Mouse (Mus musculus): ENCODE measurements at regions not wholly inside any gene's neighbourhood (a gene's known extent, or its start where the extent isn't known, plus 50 kb on each side); places are given as distances from the start of the nearest gene placed in this dataset.

DNA sequence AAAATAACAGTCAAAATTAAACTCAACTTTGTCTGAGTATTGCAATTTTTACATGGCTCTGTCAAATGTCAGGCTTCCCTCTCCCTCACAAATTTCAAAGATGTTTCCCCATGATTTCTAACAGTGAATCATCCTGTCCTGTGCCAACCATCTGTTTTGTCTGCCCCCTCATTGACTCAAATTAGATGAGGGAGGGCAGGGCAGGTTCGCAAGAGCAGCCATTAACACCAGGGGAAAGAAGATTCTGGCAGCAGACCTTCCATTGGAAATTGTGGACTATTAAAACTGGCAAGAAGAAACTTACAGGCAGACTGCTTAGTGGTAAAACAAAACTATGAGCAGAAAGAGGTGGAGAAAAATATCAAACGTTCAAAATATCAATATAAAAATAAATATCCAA lies 1277.0 kb upstream of the Zeb2 start:
- no peak overlapping the region for H3K9ac ChIP-seq (ENCODE audit: low read length)
- no peak for ATAC-seq (replicated peaks; ENCODE audit: extremely low read depth, insufficient read depth, low FRiP score)
- no peaks in the 10 kb centered on the region for H3K36me3 ChIP-seq (ENCODE audit: control insufficient read depth, insufficient read depth)
- no peak overlapping the region for H3K4me2 ChIP-seq (ENCODE audit: low read depth, low read length)
- H3K27ac ChIP-seq (ENCODE audit: low read length): no peak overlapping the region
- H3K9me3 ChIP-seq (replicated peaks; ENCODE audit: control insufficient read depth, low read length): no peaks in the 10 kb centered on the region
- no peak overlapping the region for H3K4me3 ChIP-seq (ENCODE audit: low read length)
- no peaks in the 10 kb centered on the region for H3K27me3 ChIP-seq (ENCODE audit: control insufficient read depth, insufficient read depth, low read length)
- 68% methylated on average over 2 of the region's 2 CpGs for WGBS
- H3K4me1 ChIP-seq (ENCODE audit: control insufficient read depth, insufficient read depth, low read length): no peaks in the 10 kb centered on the region

DNA sequence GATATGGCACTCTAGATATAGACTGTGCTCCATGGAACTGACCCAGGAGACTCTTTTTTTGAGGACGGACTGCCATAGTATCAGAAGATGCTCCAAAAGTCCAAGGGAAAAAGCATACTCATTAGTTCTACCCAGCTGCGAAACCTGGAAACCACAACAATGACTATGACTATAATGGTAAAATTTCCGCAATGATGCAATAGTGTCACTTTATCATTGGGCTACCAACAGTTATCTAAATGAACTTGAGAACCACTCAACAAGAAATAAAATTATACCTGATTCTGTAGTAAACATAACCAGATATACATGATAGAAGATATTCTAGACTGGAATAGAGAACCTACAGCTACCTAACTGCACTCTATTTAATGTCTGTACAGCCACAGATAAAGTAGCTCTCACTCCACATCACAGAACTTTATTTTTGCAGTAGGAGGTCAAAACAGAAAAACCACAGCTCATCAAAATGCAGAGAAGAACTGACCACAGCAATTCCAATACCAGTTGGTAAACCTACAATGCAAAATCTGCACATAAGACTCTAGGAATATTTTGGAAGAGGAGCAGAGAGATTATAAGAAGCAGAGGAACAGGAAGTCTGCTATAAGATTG lies 1255.8 kb upstream of the Zeb2 start:
- Histone ChIP-seq H3K4me2 (ENCODE audit: low read depth, low read length) (no peak overlapping the region), H3K4me3 (ENCODE audit: low read length) (no peak overlapping the region), H3K9me3 (replicated peaks; ENCODE audit: control insufficient read depth, low read length) (no peaks in the 10 kb centered on the region), H3K27me3 (ENCODE audit: control insufficient read depth, insufficient read depth, low read length) (no peaks in the 10 kb centered on the region), H3K36me3 (ENCODE audit: control insufficient read depth, insufficient read depth) (no peaks in the 10 kb centered on the region), H3K27ac (ENCODE audit: low read length) (no peak overlapping the region), H3K9ac (ENCODE audit: low read length) (no peak overlapping the region), H3K4me1 (ENCODE audit: control insufficient read depth, insufficient read depth, low read length) (peaks cover 5% of the 10 kb centered on the region; the same call in 1 of the 2 replicates)
- 79% methylated on average over 3 of the region's 3 CpGs for WGBS
- no peak for ATAC-seq (replicated peaks; ENCODE audit: extremely low read depth, insufficient read depth, low FRiP score)

DNA sequence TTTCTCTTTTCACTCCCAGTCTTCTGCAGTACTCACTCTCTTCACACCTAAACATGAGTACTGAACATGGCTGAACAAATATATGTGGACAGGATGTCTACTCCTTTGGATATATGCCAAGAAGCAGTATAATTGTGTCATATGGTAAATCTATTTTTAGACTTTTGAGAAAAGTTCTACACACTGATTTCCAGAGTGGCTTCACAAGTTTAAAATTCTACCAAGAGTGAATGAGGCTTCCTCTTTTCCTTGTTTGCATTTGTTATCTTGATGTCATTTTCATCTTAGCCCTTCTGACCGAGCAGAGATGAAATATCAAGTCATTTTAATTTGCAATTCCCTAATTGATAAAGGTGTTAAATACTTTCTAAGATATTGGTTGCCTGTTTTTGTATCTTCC lies 1254.6 kb upstream of the Zeb2 start:
- H3K27ac ChIP-seq (ENCODE audit: low read length): no peak overlapping the region
- 59% methylated on average over 1 of the region's 1 CpGs for WGBS
- no peak for ATAC-seq (replicated peaks; ENCODE audit: extremely low read depth, insufficient read depth, low FRiP score)

DNA sequence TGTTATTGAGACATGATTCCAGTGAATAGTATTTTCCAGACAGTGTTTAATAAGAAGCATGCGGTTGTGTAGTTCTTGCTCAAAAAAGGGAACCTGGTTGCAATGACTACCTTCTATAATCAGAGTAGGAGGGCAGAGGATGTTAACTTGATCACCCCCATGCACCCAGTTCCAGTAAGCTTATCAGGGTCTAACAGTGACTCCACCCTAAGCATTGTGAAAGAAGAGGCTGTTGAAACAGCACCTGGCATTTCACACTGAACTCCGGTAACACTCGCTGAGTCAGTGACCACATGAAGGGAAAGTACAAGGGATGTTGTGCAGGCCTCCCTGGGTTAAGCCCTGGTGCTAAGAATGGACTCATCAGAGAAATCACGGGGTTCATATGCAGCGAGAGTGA lies 1253.8 kb upstream of the Zeb2 start:
- no peak overlapping the region for H3K4me3 ChIP-seq (ENCODE audit: low read length)
- WGBS: 55% methylated on average over 5 of the region's 5 CpGs
- 0 out of 2 replicates have a peak, but pooled peaks have one; percentile 28 for ATAC-seq (replicated peaks; ENCODE audit: extremely low read depth, insufficient read depth, low FRiP score)
- no peaks in the 10 kb centered on the region for H3K9me3 ChIP-seq (replicated peaks; ENCODE audit: control insufficient read depth, low read length)
- no peak overlapping the region for H3K9ac ChIP-seq (ENCODE audit: low read length)
- no peak overlapping the region for H3K4me2 ChIP-seq (ENCODE audit: low read depth, low read length)
- H3K36me3 ChIP-seq (ENCODE audit: control insufficient read depth, insufficient read depth): no peaks in the 10 kb centered on the region
- no peaks in the 10 kb centered on the region for H3K27me3 ChIP-seq (ENCODE audit: control insufficient read depth, insufficient read depth, low read length)
- H3K27ac ChIP-seq (ENCODE audit: low read length): no peak overlapping the region
- peaks cover 5% of the 10 kb centered on the region; the same call in 1 of the 2 replicates for H3K4me1 ChIP-seq (ENCODE audit: control insufficient read depth, insufficient read depth, low read length)

More for the DNA sequence above, 1254.6 kb upstream of the Zeb2 start:
- H3K4me3 ChIP-seq (ENCODE audit: low read length): no peak overlapping the region
- no peaks in the 10 kb centered on the region for H3K27me3 ChIP-seq (ENCODE audit: control insufficient read depth, insufficient read depth, low read length)
- H3K4me2 ChIP-seq (ENCODE audit: low read depth, low read length): no peak overlapping the region
- H3K36me3 ChIP-seq (ENCODE audit: control insufficient read depth, insufficient read depth): no peaks in the 10 kb centered on the region
- no peak overlapping the region for H3K9ac ChIP-seq (ENCODE audit: low read length)
- H3K9me3 ChIP-seq (replicated peaks; ENCODE audit: control insufficient read depth, low read length): no peaks in the 10 kb centered on the region
- peaks cover 5% of the 10 kb centered on the region; the same call in 1 of the 2 replicates for H3K4me1 ChIP-seq (ENCODE audit: control insufficient read depth, insufficient read depth, low read length)

DNA sequence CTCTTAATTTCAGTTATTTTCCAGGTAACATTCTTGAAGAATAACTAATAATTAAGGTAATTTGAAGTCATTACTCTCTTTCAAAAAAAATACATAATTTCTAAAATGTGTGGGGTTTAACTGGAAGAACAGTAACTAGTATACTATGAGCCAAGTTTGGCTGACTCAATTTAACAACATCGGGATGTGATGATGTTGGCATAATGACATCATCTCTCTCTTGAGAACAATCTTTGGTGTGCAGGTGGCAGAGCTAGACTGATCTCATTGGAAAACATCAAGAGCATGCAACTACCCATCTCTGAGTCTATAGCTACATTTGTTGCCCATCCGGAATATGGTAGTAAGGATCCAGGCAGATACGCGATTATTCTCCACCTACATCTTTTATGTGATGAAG lies 1251.7 kb upstream of the Zeb2 start:
- Histone ChIP-seq H3K9ac (ENCODE audit: low read length) (no peak overlapping the region), H3K27me3 (ENCODE audit: control insufficient read depth, insufficient read depth, low read length) (no peaks in the 10 kb centered on the region), H3K4me3 (ENCODE audit: low read length) (no peak overlapping the region), H3K9me3 (replicated peaks; ENCODE audit: control insufficient read depth, low read length) (no peaks in the 10 kb centered on the region), H3K27ac (ENCODE audit: low read length) (no peak overlapping the region), H3K36me3 (ENCODE audit: control insufficient read depth, insufficient read depth) (no peaks in the 10 kb centered on the region), H3K4me1 (ENCODE audit: control insufficient read depth, insufficient read depth, low read length) (peaks cover 5% of the 10 kb centered on the region; the same call in 1 of the 2 replicates), H3K4me2 (ENCODE audit: low read depth, low read length) (no peak overlapping the region)
- WGBS: 93% methylated on average over 4 of the region's 4 CpGs
- ATAC-seq (replicated peaks; ENCODE audit: extremely low read depth, insufficient read depth, low FRiP score): no peak

DNA sequence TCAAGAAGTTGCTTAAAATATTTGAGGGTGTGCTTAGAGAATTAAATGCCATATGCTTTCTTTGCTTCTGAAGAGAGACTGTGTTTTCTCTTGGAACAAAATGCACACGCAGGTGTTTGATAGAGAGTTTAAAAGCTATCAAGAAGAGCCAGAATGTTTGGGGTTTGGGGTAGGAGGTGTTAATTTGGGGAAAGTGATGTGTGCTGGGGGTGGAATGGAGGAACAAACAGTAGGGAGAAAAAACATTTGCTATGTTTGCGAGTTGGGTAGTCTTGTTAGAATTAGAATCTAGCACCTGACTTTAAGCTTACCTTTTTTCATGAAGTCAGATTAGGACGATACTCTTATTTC lies 1248.9 kb upstream of the Zeb2 start:
- no peaks in the 10 kb centered on the region for H3K27me3 ChIP-seq (ENCODE audit: control insufficient read depth, insufficient read depth, low read length)
- H3K36me3 ChIP-seq (ENCODE audit: control insufficient read depth, insufficient read depth): no peaks in the 10 kb centered on the region
- no peak for ATAC-seq (replicated peaks; ENCODE audit: extremely low read depth, insufficient read depth, low FRiP score)
- no peak overlapping the region for H3K27ac ChIP-seq (ENCODE audit: low read length)
- H3K4me2 ChIP-seq (ENCODE audit: low read depth, low read length): no peak overlapping the region
- WGBS: 74% methylated on average over 3 of the region's 3 CpGs
- 0 out of 2 replicates have a peak, but pooled peaks cover 2% of the 10 kb centered on the region for H3K4me1 ChIP-seq (ENCODE audit: control insufficient read depth, insufficient read depth, low read length)
- H3K9ac ChIP-seq (ENCODE audit: low read length): no peak overlapping the region
- no peaks in the 10 kb centered on the region for H3K9me3 ChIP-seq (replicated peaks; ENCODE audit: control insufficient read depth, low read length)
- H3K4me3 ChIP-seq (ENCODE audit: low read length): no peak overlapping the region

DNA sequence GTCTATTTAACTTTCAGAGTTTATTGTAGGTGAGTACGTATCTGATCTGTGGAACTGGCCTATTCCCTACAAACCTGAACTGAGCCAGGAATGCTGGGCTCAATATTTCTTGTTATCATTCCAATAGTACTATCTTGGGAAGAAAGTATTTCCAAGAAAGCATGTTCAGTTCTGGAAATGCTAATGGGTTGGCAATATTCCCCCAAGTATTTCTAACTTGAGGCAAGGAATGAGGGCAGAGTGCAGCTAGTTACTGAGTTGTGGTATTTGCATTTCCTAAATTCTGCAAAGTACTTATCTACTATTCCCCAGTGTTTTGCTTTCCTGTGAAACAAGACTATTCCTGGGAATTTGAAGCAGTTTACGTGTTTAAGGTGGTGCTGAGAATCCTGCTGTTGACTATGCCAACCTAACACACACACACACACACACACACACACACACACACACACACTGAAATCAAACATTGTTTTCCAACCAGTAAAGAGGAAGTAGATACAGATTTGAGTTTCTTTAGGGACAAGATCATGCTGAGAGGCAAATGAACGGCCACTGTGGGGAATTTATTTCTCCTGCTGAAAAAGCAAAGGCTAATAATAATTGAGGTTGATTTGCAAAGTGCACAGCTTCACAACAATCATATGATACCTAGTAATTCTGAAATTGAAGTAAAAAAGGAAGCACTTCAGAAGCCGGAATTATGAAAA lies 1248.4 kb upstream of the Zeb2 start:
- H3K9me3 ChIP-seq (replicated peaks; ENCODE audit: control insufficient read depth, low read length): no peaks in the 10 kb centered on the region
- WGBS: 78% methylated on average over 4 of the region's 4 CpGs
- H3K9ac ChIP-seq (ENCODE audit: low read length): no peak overlapping the region
- H3K4me1 ChIP-seq (ENCODE audit: control insufficient read depth, insufficient read depth, low read length): no peaks in the 10 kb centered on the region
- no peaks in the 10 kb centered on the region for H3K27me3 ChIP-seq (ENCODE audit: control insufficient read depth, insufficient read depth, low read length)
- H3K4me3 ChIP-seq (ENCODE audit: low read length): no peak overlapping the region
- no peak for ATAC-seq (replicated peaks; ENCODE audit: extremely low read depth, insufficient read depth, low FRiP score)
- H3K4me2 ChIP-seq (ENCODE audit: low read depth, low read length): no peak overlapping the region
- H3K27ac ChIP-seq (ENCODE audit: low read length): no peak overlapping the region
- H3K36me3 ChIP-seq (ENCODE audit: control insufficient read depth, insufficient read depth): no peaks in the 10 kb centered on the region

DNA sequence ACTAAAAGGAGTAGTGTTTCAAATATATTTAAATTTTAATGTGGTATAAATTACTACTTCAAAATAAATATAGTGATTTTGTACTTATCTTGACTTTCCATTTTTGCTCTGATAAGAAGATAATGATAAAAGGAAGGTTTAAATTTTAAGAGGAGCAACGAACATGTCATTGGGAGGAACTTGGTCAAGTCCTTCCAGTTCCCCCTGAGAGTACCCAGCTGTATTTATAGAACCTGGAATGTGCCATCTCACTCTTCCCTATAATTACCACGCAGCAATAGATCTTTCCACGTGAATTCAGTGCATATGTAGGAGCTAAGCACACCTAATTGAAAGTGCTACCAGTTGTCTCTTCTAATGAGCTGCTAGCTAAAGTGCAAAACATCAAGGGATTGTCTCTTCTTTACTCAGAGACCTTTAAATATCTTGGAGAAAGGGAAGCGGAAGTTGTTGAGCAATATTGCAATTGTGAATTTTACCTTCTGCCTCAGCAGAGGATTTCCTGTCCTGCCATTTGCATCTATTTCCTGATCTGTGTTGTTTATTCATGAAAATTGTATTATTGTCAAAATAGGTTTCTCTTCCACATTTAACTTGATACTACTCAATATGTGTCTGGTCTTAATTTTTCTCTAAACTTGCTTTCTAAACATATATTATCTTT lies 1243.0 kb upstream of the Zeb2 start:
- Histone ChIP-seq H3K27ac (ENCODE audit: low read length) (no peak overlapping the region), H3K36me3 (ENCODE audit: control insufficient read depth, insufficient read depth) (no peaks in the 10 kb centered on the region), H3K9me3 (replicated peaks; ENCODE audit: control insufficient read depth, low read length) (no peaks in the 10 kb centered on the region), H3K4me3 (ENCODE audit: low read length) (no peak overlapping the region), H3K9ac (ENCODE audit: low read length) (no peak overlapping the region), H3K27me3 (ENCODE audit: control insufficient read depth, insufficient read depth, low read length) (no peaks in the 10 kb centered on the region), H3K4me2 (ENCODE audit: low read depth, low read length) (no peak overlapping the region), H3K4me1 (ENCODE audit: control insufficient read depth, insufficient read depth, low read length) (no peaks in the 10 kb centered on the region)
- no peak for ATAC-seq (replicated peaks; ENCODE audit: extremely low read depth, insufficient read depth, low FRiP score)
- 64% methylated on average over 4 of the region's 4 CpGs for WGBS

DNA sequence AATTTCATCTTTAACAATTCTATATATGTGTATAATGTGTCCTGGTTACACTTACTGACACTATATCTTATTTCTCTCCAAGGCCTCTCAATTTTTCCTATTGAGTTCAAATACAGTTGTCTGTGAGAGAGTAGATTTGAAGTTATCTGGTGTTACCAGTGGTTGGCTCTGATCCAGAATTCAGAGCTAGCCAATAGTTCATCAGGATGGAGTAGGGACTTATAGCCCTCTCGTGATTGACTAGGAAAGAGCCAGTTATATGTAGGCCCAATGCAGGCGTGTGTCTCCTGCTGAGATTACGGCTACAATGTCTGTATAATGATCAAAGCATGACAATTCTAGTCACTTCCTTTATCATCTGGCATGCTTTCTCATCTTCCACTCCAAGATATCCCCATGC lies 1241.0 kb upstream of the Zeb2 start:
- ATAC-seq (replicated peaks; ENCODE audit: extremely low read depth, insufficient read depth, low FRiP score): no peak
- H3K27ac ChIP-seq (ENCODE audit: low read length): no peak overlapping the region

More for the DNA sequence above, 1241.0 kb upstream of the Zeb2 start:
- Histone ChIP-seq H3K4me1 (ENCODE audit: control insufficient read depth, insufficient read depth, low read length) (no peaks in the 10 kb centered on the region), H3K9ac (ENCODE audit: low read length) (no peak overlapping the region), H3K4me2 (ENCODE audit: low read depth, low read length) (no peak overlapping the region), H3K36me3 (ENCODE audit: control insufficient read depth, insufficient read depth) (no peaks in the 10 kb centered on the region), H3K27me3 (ENCODE audit: control insufficient read depth, insufficient read depth, low read length) (no peaks in the 10 kb centered on the region), H3K9me3 (replicated peaks; ENCODE audit: control insufficient read depth, low read length) (no peaks in the 10 kb centered on the region), H3K4me3 (ENCODE audit: low read length) (no peak overlapping the region)
- 84% methylated on average over 3 of the region's 3 CpGs for WGBS
